Mouse (Mus musculus) brain, embryonic 18.5 days (tissue): ENCODE results near the gene Atxn7l1.

Experiments
- DNase-seq: peaks from one replicate; pipeline ENCODE4 v3.0.0-alpha.2; 2012; ENCODE audit warnings: low read depth, low spot score

The Atxn7l1 gene

GRCm38 (mm10) chr12:33273147-33273546, 125.7 kb downstream of the Atxn7l1 start:
- DNase-seq = no peak

GRCm38 (mm10) chr12:33273668-33274067, 126.2 kb downstream of the Atxn7l1 start:
- no peak for DNase-seq

DNA sequence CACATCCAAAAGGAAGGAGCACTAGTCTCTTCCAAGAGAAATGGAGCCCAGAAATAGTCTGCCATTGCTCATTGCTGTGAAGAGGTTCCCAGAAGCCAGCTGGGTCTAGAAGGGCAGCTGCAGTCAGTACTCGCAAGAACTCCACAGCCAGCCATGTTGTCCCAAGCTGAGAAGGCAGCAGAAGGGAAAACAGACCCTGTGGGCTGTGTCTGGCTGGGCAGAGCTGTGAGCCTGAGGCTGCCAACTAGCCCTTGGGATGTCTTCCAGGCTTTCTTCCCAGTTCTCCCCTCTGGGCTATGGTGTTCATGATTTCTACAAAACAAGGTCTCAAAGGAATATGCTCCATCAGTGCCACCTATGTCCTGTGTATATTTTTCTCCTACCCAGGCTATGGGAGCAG, 128.5 kb downstream of the Atxn7l1 start:
- no peak for DNase-seq

DNA sequence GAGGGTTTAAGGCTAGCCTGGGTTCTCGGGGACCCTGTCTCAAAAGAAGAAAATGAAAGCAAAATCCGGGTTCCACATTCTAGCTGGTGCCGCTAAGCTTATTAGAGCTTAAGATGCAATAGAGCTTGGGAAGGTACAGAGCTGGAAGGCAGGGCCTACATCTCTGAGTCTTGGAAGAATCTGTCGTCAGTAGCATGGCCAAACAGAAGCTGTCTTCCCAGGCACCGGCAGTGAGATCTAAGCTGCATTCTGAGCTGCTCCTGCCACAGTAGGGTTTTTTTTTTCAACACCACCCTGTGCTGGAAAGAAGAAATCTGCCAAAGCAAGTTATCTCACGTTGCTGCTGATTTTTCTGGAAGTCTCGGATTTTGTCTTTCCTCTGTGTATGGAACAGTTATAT, 129.9 kb downstream of the Atxn7l1 start:
- DNase-seq = no peak

GRCm38 (mm10) chr12:33279159-33279558, 131.7 kb downstream of the Atxn7l1 start:
- no peak for DNase-seq

DNA sequence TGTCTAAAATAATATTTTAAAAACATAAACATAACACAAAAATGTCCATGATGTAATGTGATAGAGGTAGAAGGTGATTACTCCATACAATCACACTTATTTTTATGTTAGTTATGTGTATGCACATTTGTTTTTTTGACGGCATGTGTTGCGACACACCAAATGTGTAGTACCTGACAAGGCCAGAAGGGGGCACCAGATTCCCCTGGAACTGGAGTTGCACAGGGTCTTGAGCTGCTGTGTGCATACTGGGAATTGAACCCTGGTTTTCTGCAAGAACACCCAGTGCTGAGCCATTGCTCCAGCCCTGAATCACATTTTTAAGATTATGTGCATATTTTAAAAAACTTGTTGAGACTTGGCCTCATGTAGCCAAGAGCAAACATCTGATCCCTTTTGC, 133.3 kb downstream of the Atxn7l1 start:
- no peak for DNase-seq

DNA sequence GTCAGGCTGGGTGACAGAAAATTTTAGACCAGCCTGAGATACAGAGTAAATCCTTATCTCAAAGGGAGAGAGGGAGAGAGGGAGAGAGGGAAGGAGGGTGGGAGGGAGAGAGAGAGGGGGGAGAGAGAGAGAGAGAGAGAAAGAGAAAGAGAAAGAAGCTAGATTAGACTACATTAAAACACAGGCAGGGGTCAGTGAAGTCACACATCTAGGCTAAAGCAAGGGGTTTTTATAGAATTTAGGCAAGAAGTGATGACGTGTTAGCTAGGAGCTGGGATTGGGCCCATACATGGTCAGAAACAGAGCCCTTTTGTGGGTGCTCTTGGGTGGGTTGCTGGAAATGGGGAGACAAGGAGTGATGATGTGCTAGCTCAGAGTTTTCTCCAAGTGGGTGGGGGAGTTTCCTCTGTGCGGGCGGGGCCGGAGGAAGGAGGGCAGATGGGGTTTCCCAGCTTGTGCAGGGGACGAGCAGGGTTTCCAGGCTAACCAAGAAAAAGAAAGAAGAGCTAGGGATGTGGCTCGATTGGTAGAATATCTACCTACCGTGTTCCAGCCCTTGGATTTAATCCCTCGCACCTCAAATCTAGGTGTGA, 136.9 kb downstream of the Atxn7l1 start:
- no peak for DNase-seq

- DNase-seq = no peak
Measured at GRCm38 (mm10) chr12:33285354-33285753, 137.9 kb downstream of the Atxn7l1 start.

- DNase-seq = no peak
Measured at GRCm38 (mm10) chr12:33285933-33286649, 138.6 kb downstream of the Atxn7l1 start.

DNA sequence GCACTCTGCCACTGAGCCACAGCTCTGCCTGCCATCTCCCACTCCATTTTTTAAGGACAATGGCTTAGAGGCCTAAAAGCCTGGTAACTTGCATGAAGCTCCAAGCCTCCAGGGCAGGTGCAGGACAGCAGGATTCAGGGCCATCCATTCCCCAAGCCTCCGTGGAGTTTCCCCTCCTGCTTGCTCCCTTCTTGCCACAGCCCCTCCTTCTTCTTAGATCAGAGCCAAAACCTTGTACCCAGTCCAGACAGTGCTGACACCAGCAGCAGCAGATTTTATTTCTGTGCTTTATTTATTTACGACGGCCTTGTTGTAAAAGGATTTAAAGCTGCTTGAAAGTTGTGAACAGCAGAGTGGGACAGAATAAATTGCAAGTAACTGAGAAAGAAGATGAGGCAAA, 140.2 kb downstream of the Atxn7l1 start:
- DNase-seq = no peak

- DNase-seq = no peak
Measured at GRCm38 (mm10) chr12:33288746-33289145, 141.3 kb downstream of the Atxn7l1 start.

- peak; percentile 45 for DNase-seq
Measured at GRCm38 (mm10) chr12:33302070-33302469, 154.6 kb downstream of the Atxn7l1 start.

GRCm38 (mm10) chr12:33302523-33303383, 155.3 kb downstream of the Atxn7l1 start:
- DNase-seq = peak; percentile 24

DNA sequence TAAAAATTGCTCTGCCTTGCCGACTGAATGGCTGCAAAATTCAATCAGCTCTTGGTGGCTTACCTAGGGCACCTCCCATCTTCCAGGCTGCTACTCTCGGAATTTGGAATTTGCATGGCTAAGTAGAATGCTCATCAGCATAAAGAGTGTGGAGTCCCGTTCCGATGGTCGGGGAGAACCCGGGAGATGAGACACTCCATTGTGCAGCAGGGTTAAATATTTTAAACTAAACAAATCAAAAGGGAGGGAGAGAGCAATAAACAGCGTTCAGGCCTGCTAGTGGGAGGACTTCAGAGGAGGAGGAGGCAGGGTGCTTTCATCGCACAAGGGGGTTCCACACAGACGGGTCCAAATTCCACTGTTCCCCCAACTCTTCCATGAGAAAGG, 155.9 kb downstream of the Atxn7l1 start:
- no peak for DNase-seq

DNA sequence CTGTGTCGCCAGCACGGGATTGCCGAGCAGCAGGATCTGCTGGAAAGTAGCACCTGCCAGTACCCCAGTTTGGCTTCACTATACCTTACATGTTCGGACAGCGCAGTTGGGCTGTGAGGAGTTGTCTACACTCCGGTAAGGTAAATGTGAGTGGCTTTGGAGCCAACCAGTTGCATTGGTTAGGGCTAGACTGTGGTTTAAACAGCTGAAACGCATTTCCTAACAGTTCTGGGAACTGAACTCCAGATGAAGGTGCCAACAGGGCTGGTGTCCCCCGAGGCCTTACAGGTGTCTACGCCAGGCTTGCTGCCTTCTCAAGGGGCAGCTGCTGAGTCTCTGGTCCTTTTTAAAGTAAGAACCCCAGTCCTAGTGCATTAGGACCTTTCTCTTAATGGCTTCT, 157.6 kb downstream of the Atxn7l1 start:
- no peak for DNase-seq

DNA sequence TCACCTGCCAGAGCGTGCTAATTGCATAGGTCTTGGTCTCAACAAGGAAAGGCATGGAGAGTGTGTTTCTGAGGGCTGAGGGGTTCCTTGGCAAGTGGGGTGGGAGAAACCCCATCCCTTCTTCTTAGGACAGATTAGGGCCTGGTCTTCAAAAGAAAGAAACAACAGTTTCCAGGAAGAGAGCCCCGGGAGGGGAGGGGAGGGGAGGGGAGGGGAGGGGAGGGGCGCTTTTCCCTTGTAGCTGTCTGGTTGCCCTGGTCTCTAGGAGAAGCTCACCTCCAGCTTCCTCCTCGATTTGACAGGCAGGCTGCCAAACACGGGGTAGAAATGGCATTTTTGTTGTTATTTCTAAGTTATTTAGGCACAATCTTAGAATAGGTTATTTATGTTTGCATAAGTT, 159.0 kb downstream of the Atxn7l1 start:
- no peak for DNase-seq

DNA sequence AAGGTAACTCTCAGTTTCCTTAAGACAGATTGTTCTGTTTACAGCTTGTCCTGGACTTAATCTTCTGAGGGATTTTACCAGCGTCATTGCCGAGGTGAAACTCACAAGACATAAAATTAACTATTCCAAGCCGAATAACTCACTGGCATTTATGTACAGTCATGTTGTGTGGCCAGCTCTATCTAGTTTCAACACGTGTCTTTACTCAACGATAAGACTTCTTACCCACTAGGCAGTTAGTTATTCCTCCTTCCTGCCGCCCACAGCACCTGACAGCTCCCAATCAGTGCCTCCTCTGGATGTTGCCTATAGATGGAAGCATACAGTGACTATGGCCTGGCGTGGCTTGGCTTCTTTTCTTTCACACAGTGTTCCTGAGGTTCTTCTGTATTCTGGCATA, 161.2 kb downstream of the Atxn7l1 start:
- no peak for DNase-seq

GRCm38 (mm10) chr12:33313828-33314671, 166.6 kb downstream of the Atxn7l1 start:
- peak; percentile 42 for DNase-seq

- DNase-seq = no peak
Measured at GRCm38 (mm10) chr12:33314924-33315643, 167.6 kb downstream of the Atxn7l1 start.

DNA sequence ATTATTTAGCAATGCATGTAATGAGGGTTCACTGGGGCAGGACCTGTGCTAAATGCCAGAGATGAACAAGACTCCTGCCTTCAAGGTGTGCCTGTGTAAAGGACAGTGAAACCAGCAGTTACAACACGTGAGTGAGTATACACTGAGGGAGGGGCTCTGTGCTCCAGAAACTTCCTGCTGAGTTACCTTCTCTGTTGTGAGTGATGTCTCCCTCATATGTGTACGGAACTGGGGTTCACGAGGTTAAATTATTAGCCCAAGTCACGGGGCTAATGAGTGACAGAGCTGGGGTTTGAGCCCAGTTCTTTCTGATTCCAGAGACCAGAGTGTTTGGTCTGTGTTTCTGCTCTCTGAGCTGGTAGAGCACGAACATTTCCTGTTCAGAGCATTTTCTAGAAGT, 168.3 kb downstream of the Atxn7l1 start:
- no peak for DNase-seq
